Mouse (Mus musculus): ENCODE data around the gene Irak2. TPM values are rescaled to one million over a fixed set of nuclear protein-coding genes. Genes with fewer than 3 reads are reported as not detected.

Gene Irak2
- 28.6 TPM for polyA plus RNA-seq (2014; fragmentation: Illumina TruSeq; extraction: RNeasy Lipid Tissue Mini Kit (QIAGEN cat#74804); ENCODE audit: insufficient read depth, low read depth, low replicate concordance)

GRCm38 (mm10) chr6:113638302-113639040, at the start of gene Irak2:
Gene Irak2, plus strand, starts transcription at chr6:113638467.

GRCm38 (mm10) chr6:113600543-113601139, 37.6 kb upstream of the Irak2 start, which contains the start of gene Fancd2os:
Gene Fancd2os, minus strand, starts transcription at chr6:113600715.

GRCm38 (mm10) chr6:113604432-113605223, 33.6 kb upstream of the Irak2 start, which contains the start of gene Brk1:
Gene Brk1, plus strand, starts transcription at chr6:113604772.

GRCm38 (mm10) chr6:113623941-113624751, 14.1 kb upstream of the Irak2 start, which contains the start of gene Vhl:
Gene Vhl, plus strand, starts transcription at chr6:113623959.

GRCm38 (mm10) chr6:113696582-113697221, 58.4 kb downstream of the Irak2 start, which contains the start of gene Tatdn2:
Gene Tatdn2, plus strand, starts transcription at chr6:113697050.

GRCm38 (mm10) chr6:113719878-113720277, 81.6 kb downstream of the Irak2 start, which contains the start of gene Ghrl:
Gene Ghrl, minus strand, starts transcription at chr6:113719880.

GRCm38 (mm10) chr6:113740236-113741217, 102.3 kb downstream of the Irak2 start, which contains the start of gene Sec13:
Gene Sec13, minus strand, starts transcription at chr6:113740743.

Other genes starting within 250 kb of the Irak2 start
- gene Ttll3, start 249.2 kb upstream of the Irak2 start, polyA plus RNA-seq (2014; fragmentation: Illumina TruSeq; extraction: RNeasy Lipid Tissue Mini Kit (QIAGEN cat#74804); ENCODE audit: insufficient read depth, low read depth, low replicate concordance): 6.7 TPM
- gene Rpusd3, start 219.1 kb upstream of the Irak2 start, polyA plus RNA-seq (2014; fragmentation: Illumina TruSeq; extraction: RNeasy Lipid Tissue Mini Kit (QIAGEN cat#74804); ENCODE audit: insufficient read depth, low read depth, low replicate concordance): 9.6 TPM
- gene Cidec, start 202.7 kb upstream of the Irak2 start, polyA plus RNA-seq (2014; fragmentation: Illumina TruSeq; extraction: RNeasy Lipid Tissue Mini Kit (QIAGEN cat#74804); ENCODE audit: insufficient read depth, low read depth, low replicate concordance): 63.1 TPM
- 38.2 TPM for gene Jagn1, start 195.9 kb upstream of the Irak2 start, polyA plus RNA-seq (2014; fragmentation: Illumina TruSeq; extraction: RNeasy Lipid Tissue Mini Kit (QIAGEN cat#74804); ENCODE audit: insufficient read depth, low read depth, low replicate concordance)
- 8.9 TPM for gene Il17re, start 180.0 kb upstream of the Irak2 start, polyA plus RNA-seq (2014; fragmentation: Illumina TruSeq; extraction: RNeasy Lipid Tissue Mini Kit (QIAGEN cat#74804); ENCODE audit: insufficient read depth, low read depth, low replicate concordance)
- gene Il17rc, start 167.0 kb upstream of the Irak2 start, polyA plus RNA-seq (2014; fragmentation: Illumina TruSeq; extraction: RNeasy Lipid Tissue Mini Kit (QIAGEN cat#74804); ENCODE audit: insufficient read depth, low read depth, low replicate concordance): 27.3 TPM
- 27.6 TPM for gene Creld1, start 155.2 kb upstream of the Irak2 start, polyA plus RNA-seq (2014; fragmentation: Illumina TruSeq; extraction: RNeasy Lipid Tissue Mini Kit (QIAGEN cat#74804); ENCODE audit: insufficient read depth, low read depth, low replicate concordance)
- not detected for gene Prrt3, start 136.5 kb upstream of the Irak2 start, polyA plus RNA-seq (2014; fragmentation: Illumina TruSeq; extraction: RNeasy Lipid Tissue Mini Kit (QIAGEN cat#74804); ENCODE audit: insufficient read depth, low read depth, low replicate concordance)
- gene Emc3, start 106.8 kb upstream of the Irak2 start, polyA plus RNA-seq (2014; fragmentation: Illumina TruSeq; extraction: RNeasy Lipid Tissue Mini Kit (QIAGEN cat#74804); ENCODE audit: insufficient read depth, low read depth, low replicate concordance): 62.9 TPM
- 0.34 TPM for gene Fancd2, start 106.8 kb upstream of the Irak2 start, polyA plus RNA-seq (2014; fragmentation: Illumina TruSeq; extraction: RNeasy Lipid Tissue Mini Kit (QIAGEN cat#74804); ENCODE audit: insufficient read depth, low read depth, low replicate concordance)
- gene Fancd2os, start 37.8 kb upstream of the Irak2 start, polyA plus RNA-seq (2014; fragmentation: Illumina TruSeq; extraction: RNeasy Lipid Tissue Mini Kit (QIAGEN cat#74804); ENCODE audit: insufficient read depth, low read depth, low replicate concordance): not detected
- 208 TPM for gene Brk1, start 33.7 kb upstream of the Irak2 start, polyA plus RNA-seq (2014; fragmentation: Illumina TruSeq; extraction: RNeasy Lipid Tissue Mini Kit (QIAGEN cat#74804); ENCODE audit: insufficient read depth, low read depth, low replicate concordance)
- 16.4 TPM for gene Vhl, start 14.5 kb upstream of the Irak2 start, polyA plus RNA-seq (2014; fragmentation: Illumina TruSeq; extraction: RNeasy Lipid Tissue Mini Kit (QIAGEN cat#74804); ENCODE audit: insufficient read depth, low read depth, low replicate concordance)
- gene Tatdn2, start 58.6 kb downstream of the Irak2 start, polyA plus RNA-seq (2014; fragmentation: Illumina TruSeq; extraction: RNeasy Lipid Tissue Mini Kit (QIAGEN cat#74804); ENCODE audit: insufficient read depth, low read depth, low replicate concordance): 19.1 TPM
- gene Ghrl, start 81.4 kb downstream of the Irak2 start, polyA plus RNA-seq (2014; fragmentation: Illumina TruSeq; extraction: RNeasy Lipid Tissue Mini Kit (QIAGEN cat#74804); ENCODE audit: insufficient read depth, low read depth, low replicate concordance): 5.0 TPM
- gene Sec13, start 102.3 kb downstream of the Irak2 start, polyA plus RNA-seq (2014; fragmentation: Illumina TruSeq; extraction: RNeasy Lipid Tissue Mini Kit (QIAGEN cat#74804); ENCODE audit: insufficient read depth, low read depth, low replicate concordance): 121 TPM

Measured in lung, adult 10 weeks (tissue).